Mouse (Mus musculus): ENCODE results near the gene Gigyf2. TPM values are rescaled to one million over a fixed set of nuclear protein-coding genes. Genes with fewer than 3 reads are reported as not detected.

Gene Gigyf2
- total and polyA plus RNA-seq, 3 experiments = 87.3 to 156 (median 93.5) TPM

GRCm38 (mm10) chr1:87321071-87321470 lies 5.7 kb upstream of the Gigyf2 start:
- 0 out of 2 replicates have a peak overlapping the region, but pooled peaks have one; percentile 2 for H3K27ac ChIP-seq (ENCODE audit: insufficient read depth, low read depth)
- H3K9ac ChIP-seq (ENCODE audit: insufficient read depth, low read depth) = no peak overlapping the region
- no peaks in the 10 kb centered on the region for H3K27me3 ChIP-seq (replicated peaks)
- H3K36me3 ChIP-seq (replicated peaks in 1 of 2; ENCODE audit: control insufficient read depth in 1 of 2, insufficient read depth in 1 of 2, low read length in 1 of 2) = no peaks in the 10 kb centered on the region
- H3K79me2 ChIP-seq (replicated peaks; ENCODE audit: control insufficient read depth, extremely low read depth, insufficient read depth, poor library complexity, severe bottlenecking) = no peaks in the 10 kb centered on the region; the same call in 1 of the 2 replicates
- dilution Hi-C loops (cut with MboI; ENCODE audit: extremely low pct_ligation_motif_present, extremely low pct_unique_long_range_greater_than_20kb, low sequenced_read_pairs) (no loop called here), in situ Hi-C loops (cut with MboI; ENCODE audit: low pct_ligation_motif_present, low pct_unique_long_range_greater_than_20kb, low sequenced_read_pairs) (no loop called here)
- TF ChIP-seq NRF1 (IDR thresholded peaks at IDR 0.05; ENCODE audit: low read depth, low read length) = no peak
- TF ChIP-seq MAZ (IDR thresholded peaks at IDR 0.05; ENCODE audit: low read depth, low read length) = no peak
- no peak for TF ChIP-seq JUN (IDR thresholded peaks at IDR 0.05; ENCODE audit: insufficient read depth, low read depth, low read length)
- no peak for TF ChIP-seq PAX5 (IDR thresholded peaks at IDR 0.05; ENCODE audit: low read length)
- no peak for TF ChIP-seq USF2 (conservative IDR thresholded peaks at IDR 0.05; ENCODE audit: low read depth, low read length)
- no peak for TF ChIP-seq MAX (IDR thresholded peaks at IDR 0.05; ENCODE audit: low read length)
- no peak for TF ChIP-seq GABPA (IDR thresholded peaks at IDR 0.05; ENCODE audit: insufficient replicate concordance, low read depth, low read length)
- no peak for TF ChIP-seq ZC3H11A (IDR thresholded peaks at IDR 0.05; ENCODE audit: low read depth, low read length)
- no peak for TF ChIP-seq E2F4 (IDR thresholded peaks at IDR 0.05; ENCODE audit: insufficient replicate concordance, low read depth, low read length)
- no peak for TF ChIP-seq MXI1 (IDR thresholded peaks at IDR 0.05; ENCODE audit: low read depth, low read length)
- no peak overlapping the region for H3K4me2 ChIP-seq (ENCODE audit: insufficient read depth, low read depth, poor library complexity, severe bottlenecking)
- H3K9me3 ChIP-seq (replicated peaks; ENCODE audit: low read length) = peaks cover 8% of the 10 kb centered on the region
- no peak overlapping the region for H3K4me3 ChIP-seq (replicated peaks in 1 of 3; ENCODE audit: low read depth in 2 of 3, low read length in 2 of 3, poor library complexity in 1 of 3)
- DNase-seq (ENCODE audit: extremely low read depth) = no peak
- peaks cover 5 to 43% of the 10 kb centered on the region in 2 experiments; a peak in 3 of 4 replicates for H3K4me1 ChIP-seq (ENCODE audit: control insufficient read depth in 1 of 2, insufficient read depth in 2 of 2)

- dilution Hi-C loops (cut with MboI; ENCODE audit: extremely low pct_ligation_motif_present, extremely low pct_unique_long_range_greater_than_20kb, low sequenced_read_pairs) = no loop called here
- H3K9me3 ChIP-seq (replicated peaks; ENCODE audit: low read length) = peaks cover 8% of the 10 kb centered on the region
- H3K27me3 ChIP-seq (replicated peaks) = no peaks in the 10 kb centered on the region
- peak overlapping the region; percentile 81 for H3K9ac ChIP-seq (ENCODE audit: insufficient read depth, low read depth)
- no peaks in the 10 kb centered on the region for H3K36me3 ChIP-seq (replicated peaks in 1 of 2; ENCODE audit: control insufficient read depth in 1 of 2, insufficient read depth in 1 of 2, low read length in 1 of 2)
- peak overlapping the region; percentile 57 for H3K4me2 ChIP-seq (ENCODE audit: insufficient read depth, low read depth, poor library complexity, severe bottlenecking)
- peaks cover 9 to 49% of the 10 kb centered on the region in 2 experiments for H3K4me1 ChIP-seq (ENCODE audit: control insufficient read depth in 1 of 2, insufficient read depth in 2 of 2)
- peaks cover 8% of the 10 kb centered on the region for H3K79me2 ChIP-seq (replicated peaks; ENCODE audit: control insufficient read depth, extremely low read depth, insufficient read depth, poor library complexity, severe bottlenecking)
- H3K4me3 ChIP-seq (replicated peaks in 1 of 3; ENCODE audit: low read depth in 2 of 3, low read length in 2 of 3, poor library complexity in 1 of 3) = no peak overlapping the region
- in situ Hi-C loops (cut with MboI; ENCODE audit: low pct_ligation_motif_present, low pct_unique_long_range_greater_than_20kb, low sequenced_read_pairs) = no loop called here
- peak overlapping the region; percentile 94 for H3K27ac ChIP-seq (ENCODE audit: insufficient read depth, low read depth)
- no peak for DNase-seq (ENCODE audit: extremely low read depth)
- TF ChIP-seq MAX (IDR thresholded peaks at IDR 0.05; ENCODE audit: low read length) = no peak
- TF ChIP-seq IRF4 (IDR thresholded peaks at IDR 0.05; ENCODE audit: low read depth, low read length) = peak; percentile 35; the same call in 1 of the 2 replicates
- 0 out of 2 replicates have a peak, but pooled peaks have one; percentile 5 for TF ChIP-seq MAFK (IDR thresholded peaks at IDR 0.05; ENCODE audit: insufficient replicate concordance, low read length)
- 0 out of 2 replicates have a peak, but pooled peaks have one; percentile 40 for TF ChIP-seq EP300 (IDR thresholded peaks at IDR 0.05; ENCODE audit: low read length)
- 0 out of 2 replicates have a peak, but pooled peaks have one; percentile 10 for TF ChIP-seq ETS1 (conservative IDR thresholded peaks at IDR 0.05; ENCODE audit: low read depth, low read length)
- peak; percentile 71 for TF ChIP-seq SIN3A (IDR thresholded peaks at IDR 0.05; ENCODE audit: low read length)
- no peak for TF ChIP-seq ELF1 (IDR thresholded peaks at IDR 0.05; ENCODE audit: low read depth, low read length)
- peak; percentile 54; the same call in 1 of the 2 replicates for TF ChIP-seq TBP (conservative IDR thresholded peaks at IDR 0.05; ENCODE audit: low read depth, low read length)
These were observed 4.0 kb upstream of the Gigyf2 start for GRCm38 (mm10) chr1:87322778-87323177.
